Mouse (Mus musculus) spleen, postnatal 4 days (tissue): Measurements from ENCODE around the gene Rab6b.
"Not testable (repeated sequence)": the region's sequence is repeated elsewhere in the genome, so short reads cannot be mapped to it uniquely, and the experiment has no call there.

Experiments used
- DNase-seq, 2 experiments: peaks; one replicate each; pipeline ENCODE4 v3.0.0; 2022; ENCODE audit warnings: low spot score in 2 of 2

The Rab6b gene

GRCm38 (mm10) chr9:103143881-103144280, 32.3 kb downstream of the Rab6b start:
- DNase-seq: no peak

- DNase-seq: no peak
Observed at GRCm38 (mm10) chr9:103145351-103145750, 33.8 kb downstream of the Rab6b start.

- no peak for DNase-seq
Observed at GRCm38 (mm10) chr9:103146257-103146656, 34.7 kb downstream of the Rab6b start.

GRCm38 (mm10) chr9:103146703-103147102, 35.1 kb downstream of the Rab6b start:
- no peak for DNase-seq

GRCm38 (mm10) chr9:103147103-103147502, 35.5 kb downstream of the Rab6b start:
- no peak for DNase-seq

- no peak for DNase-seq
Observed at GRCm38 (mm10) chr9:103149074-103149799, 37.6 kb downstream of the Rab6b start.

- DNase-seq: no peak
Observed at GRCm38 (mm10) chr9:103153286-103153685, 41.7 kb downstream of the Rab6b start.

- no peak for DNase-seq
Observed at GRCm38 (mm10) chr9:103154568-103154967, 43.0 kb downstream of the Rab6b start.

GRCm38 (mm10) chr9:103155158-103155557, 43.6 kb downstream of the Rab6b start:
- not testable (repeated sequence) for DNase-seq

- DNase-seq: no peak
Observed at GRCm38 (mm10) chr9:103163806-103164205, 52.2 kb downstream of the Rab6b start.

- DNase-seq: no peak
Observed at GRCm38 (mm10) chr9:103168046-103168445, 56.5 kb downstream of the Rab6b start.

- no peak for DNase-seq
Observed at GRCm38 (mm10) chr9:103168771-103169170, 57.2 kb downstream of the Rab6b start.

- no peak for DNase-seq
Observed at GRCm38 (mm10) chr9:103174771-103175519, 63.4 kb downstream of the Rab6b start.

- DNase-seq: no peak
Observed at GRCm38 (mm10) chr9:103175692-103176091, 64.1 kb downstream of the Rab6b start.

- no peak for DNase-seq
Observed at GRCm38 (mm10) chr9:103180303-103180702, 68.7 kb downstream of the Rab6b start.

- DNase-seq: peak; percentile 67 to 81
Observed at GRCm38 (mm10) chr9:103180807-103181565, 69.4 kb downstream of the Rab6b start.

- DNase-seq: no peak
Observed at GRCm38 (mm10) chr9:103181886-103182285, 70.3 kb downstream of the Rab6b start.

- no peak for DNase-seq
Observed at GRCm38 (mm10) chr9:103184855-103185254, 73.3 kb downstream of the Rab6b start.

- no peak for DNase-seq
Observed at GRCm38 (mm10) chr9:103185946-103186345, 74.4 kb downstream of the Rab6b start.

- DNase-seq: no peak
Observed at GRCm38 (mm10) chr9:103186747-103187146, 75.2 kb downstream of the Rab6b start.

GRCm38 (mm10) chr9:103188416-103188815, 76.8 kb downstream of the Rab6b start:
- no peak for DNase-seq

GRCm38 (mm10) chr9:103201561-103202260, 90.1 kb downstream of the Rab6b start, which contains the start of gene Srprb:
Gene Srprb, minus strand, starts transcription at chr9:103202137.
- peak; percentile 92 to 96 for DNase-seq
